Mouse (Mus musculus) hindbrain, embryonic 16.5 days (tissue): ENCODE measurements around the gene 2200002D01Rik. TPM values are rescaled to one million over a fixed set of nuclear protein-coding genes. Genes with fewer than 3 reads are reported as not detected.

Source experiments
- ATAC-seq: fragments of 200-750 bp; cut with Nextera tagmentation; 2 replicates; pipeline ENCODE4 v1.8.0; 2017; ENCODE audit warnings: moderate TSS enrichment, moderate library complexity
- H3K27ac ChIP-seq: fragments of 300-500 bp; sonication (generic); 2 replicates; pipeline ENCODE4 v1.5.1; 2014; ENCODE audit warnings: low read depth, mild to moderate bottlenecking, control low read depth, low read length, moderate library complexity
- H3K27me3 ChIP-seq: fragments of 300-500 bp; sonication (generic); replicated peaks from 2 replicates; pipeline ENCODE4 v1.6.1; 2014; ENCODE audit warnings: low read length; ENCODE audit not compliant: control insufficient read depth, insufficient read depth
- H3K36me3 ChIP-seq: fragments of 300-500 bp; sonication (generic); 2 replicates; pipeline ENCODE4 v1.6.1; 2014; ENCODE audit warnings: mild to moderate bottlenecking, low read length, moderate library complexity, mixed read lengths; ENCODE audit not compliant: control insufficient read depth, insufficient read depth
- H3K4me1 ChIP-seq: fragments of 300-500 bp; sonication (generic); 2 replicates; pipeline ENCODE4 v1.6.1; 2014; ENCODE audit warnings: low read depth, low read length; ENCODE audit not compliant: control insufficient read depth, insufficient read depth
- H3K4me2 ChIP-seq: fragments of 300-500 bp; sonication (generic); 2 replicates; pipeline ENCODE4 v1.6.1; 2014; ENCODE audit warnings: mild to moderate bottlenecking, low read length, control low read depth, moderate library complexity
- H3K4me3 ChIP-seq: fragments of 300-500 bp; sonication (generic); 2 replicates; pipeline ENCODE4 v1.5.1; 2014; ENCODE audit warnings: mild to moderate bottlenecking, low read length, control low read depth, moderate library complexity
- H3K9ac ChIP-seq: fragments of 300-500 bp; sonication (generic); 2 replicates; pipeline ENCODE4 v1.6.1; 2014; ENCODE audit warnings: low read depth, mild to moderate bottlenecking, control low read depth, low read length, moderate library complexity
- H3K9me3 ChIP-seq: fragments of 300-500 bp; sonication (generic); 2 replicates; pipeline ENCODE4 v1.6.1; 2014; ENCODE audit warnings: mild to moderate bottlenecking, low read length, moderate library complexity; ENCODE audit not compliant: control insufficient read depth
- WGBS: fragments of 180-500 bp; shearing (Covaris S2); extraction: QIAGEN DNeasy Blood & Tissue Kit; methylation state at CpG from one replicate; pipeline ENCODE4 v1.1.7; 2014; 5-methylcytosine and 5-hydroxymethylcytosine counted together
- polyA plus RNA-seq: library from polyadenylated mRNA; unstranded; fragments of >200 nt; fragmentation: Nextera tagmentation; extraction: Ambion mirVana; gene quantifications from 2 replicates; pipeline ENCODE4 v1.2.1, GENCODE M21; 2015

The 2200002D01Rik gene
- 1.2 and 1.9 TPM in 2 replicates for polyA plus RNA-seq

- 18% methylated on average over 20 of the region's 20 CpGs for WGBS
Observed at GRCm38 (mm10) chr7:29248261-29248841, at the start of gene 2200002D01Rik. Gene 2200002D01Rik, minus strand, starts transcription at chr7:29248466.

GRCm38 (mm10) chr7:29296998-29297397 lies 48.7 kb upstream of the 2200002D01Rik start:
- H3K27ac ChIP-seq, result no peak overlapping the region
- H3K4me3 ChIP-seq, result no peak overlapping the region
- no peaks in the 10 kb centered on the region for H3K27me3 ChIP-seq
- no peak overlapping the region for H3K9ac ChIP-seq
- peak overlapping the region; percentile 29 for H3K4me2 ChIP-seq
- H3K9me3 ChIP-seq, result no peaks in the 10 kb centered on the region
- no peaks in the 10 kb centered on the region for H3K36me3 ChIP-seq
- no peak for ATAC-seq
- H3K4me1 ChIP-seq, result peaks cover 4% of the 10 kb centered on the region; the same call in 1 of the 2 replicates
- WGBS, result 12% methylated on average over 10 of the region's 10 CpGs

More at GRCm38 (mm10) chr7:29248261-29248841, at the start of gene 2200002D01Rik:
- Histone ChIP-seq H3K9ac (peak within 1 kb of the TSS; percentile 27; the same call in 1 of the 2 replicates), H3K9me3 (no peaks in the 10 kb centered on the region), H3K27ac (no peak within 1 kb of the TSS), H3K36me3 (peaks cover 9% of the 10 kb centered on the region; the same call in 1 of the 2 replicates), H3K4me2 (peak within 1 kb of the TSS; percentile 47), H3K4me1 (no peaks in the 10 kb centered on the region), H3K4me3 (peak within 1 kb of the TSS; percentile 22), H3K27me3 (peaks cover 20% of the 10 kb centered on the region)
- no peak for ATAC-seq

GRCm38 (mm10) chr7:29295861-29296647 lies 47.8 kb upstream of the 2200002D01Rik start:
- 81% methylated on average over 24 of the region's 24 CpGs for WGBS
- Histone ChIP-seq H3K4me3 (no peak overlapping the region), H3K27me3 (no peaks in the 10 kb centered on the region), H3K4me2 (no peak overlapping the region), H3K9me3 (no peaks in the 10 kb centered on the region), H3K9ac (no peak overlapping the region), H3K27ac (no peak overlapping the region), H3K4me1 (peaks cover 4% of the 10 kb centered on the region; the same call in 1 of the 2 replicates), H3K36me3 (no peaks in the 10 kb centered on the region)
- no peak for ATAC-seq

GRCm38 (mm10) chr7:29294111-29294761 lies 46.0 kb upstream of the 2200002D01Rik start:
- Histone ChIP-seq H3K9me3 (no peaks in the 10 kb centered on the region), H3K27ac (no peak overlapping the region), H3K4me2 (no peak overlapping the region), H3K9ac (no peak overlapping the region), H3K36me3 (no peaks in the 10 kb centered on the region), H3K4me3 (no peak overlapping the region), H3K4me1 (peaks cover 5% of the 10 kb centered on the region), H3K27me3 (no peaks in the 10 kb centered on the region)
- WGBS, result 60% methylated on average over 13 of the region's 13 CpGs
- no peak for ATAC-seq

DNA sequence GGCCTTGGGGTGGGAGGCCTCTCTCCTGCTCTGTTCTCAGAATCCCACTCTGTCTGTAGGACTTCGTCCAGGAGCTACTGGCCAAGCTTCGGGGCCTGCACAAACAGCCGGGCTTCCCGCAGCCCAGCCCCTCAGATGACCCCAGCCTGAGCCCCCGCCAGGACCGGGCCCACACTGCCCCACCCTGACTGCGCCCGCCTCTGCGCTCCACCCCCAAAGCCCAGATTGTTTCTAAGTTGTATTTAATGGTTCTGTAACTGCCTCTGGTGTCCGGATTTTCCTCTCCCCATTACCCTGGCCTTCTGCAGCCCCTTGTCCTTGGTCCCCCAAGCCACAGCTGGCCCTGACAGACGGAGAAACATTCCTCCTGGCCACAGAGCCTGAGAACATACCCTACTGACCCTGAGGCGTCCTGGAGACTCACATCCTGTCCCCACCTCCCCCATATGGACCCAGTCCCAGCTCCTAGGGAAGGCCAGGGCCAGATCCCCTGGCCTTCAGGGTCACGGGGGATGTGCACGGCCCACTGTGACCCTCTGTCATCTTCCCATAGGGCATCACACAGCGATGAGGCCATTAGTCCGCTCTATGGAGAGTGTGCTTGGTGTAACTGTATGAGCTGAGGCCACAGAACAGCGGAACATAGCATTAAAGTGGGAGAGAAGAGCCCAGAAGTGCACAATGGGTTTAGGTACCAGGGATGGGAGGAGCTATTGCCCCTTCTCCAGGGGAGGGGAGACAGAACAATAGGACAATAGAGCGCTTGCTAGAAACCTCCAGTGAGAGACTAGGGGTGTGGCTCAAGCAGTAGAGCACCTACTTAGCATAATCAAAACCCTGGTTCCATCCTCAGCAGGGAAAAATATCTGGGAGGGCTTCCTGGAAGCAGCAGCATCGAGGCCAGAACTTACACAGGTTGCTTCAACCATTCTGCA lies 45.1 kb upstream of the 2200002D01Rik start:
- no peaks in the 10 kb centered on the region for H3K27me3 ChIP-seq
- peaks cover 9% of the 10 kb centered on the region for H3K4me1 ChIP-seq
- 21% methylated on average over 19 of the region's 19 CpGs for WGBS
- H3K4me2 ChIP-seq, result no peak overlapping the region
- H3K9ac ChIP-seq, result no peak overlapping the region; the same call in 1 of the 2 replicates
- no peak for ATAC-seq
- no peak overlapping the region for H3K27ac ChIP-seq
- no peaks in the 10 kb centered on the region for H3K9me3 ChIP-seq
- H3K4me3 ChIP-seq, result no peak overlapping the region
- H3K36me3 ChIP-seq, result no peaks in the 10 kb centered on the region

GRCm38 (mm10) chr7:29292458-29293098 lies 44.3 kb upstream of the 2200002D01Rik start:
- Histone ChIP-seq H3K9ac (no peak overlapping the region), H3K27ac (0 out of 2 replicates have a peak overlapping the region, but pooled peaks have one; percentile 2), H3K4me2 (no peak overlapping the region), H3K4me1 (peaks cover 9% of the 10 kb centered on the region), H3K9me3 (no peaks in the 10 kb centered on the region), H3K36me3 (no peaks in the 10 kb centered on the region), H3K27me3 (no peaks in the 10 kb centered on the region), H3K4me3 (no peak overlapping the region)
- ATAC-seq, result no peak
- 28% methylated on average over 8 of the region's 8 CpGs for WGBS

- H3K4me2 ChIP-seq, result no peak overlapping the region; the same call in 1 of the 2 replicates
- H3K9me3 ChIP-seq, result no peaks in the 10 kb centered on the region
- H3K27me3 ChIP-seq, result no peaks in the 10 kb centered on the region
- no peaks in the 10 kb centered on the region for H3K36me3 ChIP-seq
- ATAC-seq, result 0 out of 2 replicates have a peak, but pooled peaks have one; percentile 22
- 0 out of 2 replicates have a peak overlapping the region, but pooled peaks have one; percentile 38 for H3K9ac ChIP-seq
- no peak overlapping the region for H3K4me3 ChIP-seq
- peaks cover 9% of the 10 kb centered on the region for H3K4me1 ChIP-seq
- WGBS, result 23% methylated on average over 7 of the region's 7 CpGs
- H3K27ac ChIP-seq, result peak overlapping the region; percentile 59
Observed at GRCm38 (mm10) chr7:29291616-29292457, 43.6 kb upstream of the 2200002D01Rik start.
